Mouse (Mus musculus) erythroblast, embryonic 14.5 days (primary cell): Measurements from ENCODE around the gene Rap1gap2. TPM values are rescaled to one million over a fixed set of nuclear protein-coding genes. Genes with fewer than 3 reads are reported as not detected.

Experiments used
- H3K27me3 ChIP-seq: 2 replicates; pipeline ENCODE4 v1.6.1; 2012; ENCODE audit warnings: inconsistent platforms; ENCODE audit not compliant: control insufficient read depth
- H3K36me3 ChIP-seq: 2 replicates; pipeline ENCODE4 v1.6.1; 2012; ENCODE audit warnings: mild to moderate bottlenecking, inconsistent platforms; ENCODE audit not compliant: control insufficient read depth
- H3K4me1 ChIP-seq: 2 replicates; pipeline ENCODE4 v1.6.1; 2012; ENCODE audit warnings: inconsistent platforms; ENCODE audit not compliant: control insufficient read depth
- H3K4me3 ChIP-seq: replicated peaks from 2 replicates; pipeline ENCODE3; 2012; ENCODE audit warnings: moderate library complexity, mild to moderate bottlenecking, inconsistent platforms
- H3K9me3 ChIP-seq: 2 replicates; pipeline ENCODE4 v1.6.1; 2012; ENCODE audit warnings: low read length, inconsistent platforms, mixed read lengths; ENCODE audit not compliant: control insufficient read depth
- GATA1 ChIP-seq: IDR thresholded peaks from 2 replicates; pipeline ENCODE4 v1.6.1; 2012; ENCODE audit warnings: low read length, inconsistent platforms, mixed read lengths
- TAL1 ChIP-seq: IDR thresholded peaks from 3 replicates; pipeline ENCODE4 v1.6.1; 2012; ENCODE audit warnings: low read length, inconsistent platforms, mixed read lengths
- polyA plus RNA-seq: library from polyadenylated mRNA; stranded (reverse); fragments of >175 nt; gene quantifications from 2 replicates; pipeline ENCODE4 v1.2.3, GENCODE M21; 2012

Rap1gap2 gene
- polyA plus RNA-seq, 1 experiment, result 0.03 TPM

DNA sequence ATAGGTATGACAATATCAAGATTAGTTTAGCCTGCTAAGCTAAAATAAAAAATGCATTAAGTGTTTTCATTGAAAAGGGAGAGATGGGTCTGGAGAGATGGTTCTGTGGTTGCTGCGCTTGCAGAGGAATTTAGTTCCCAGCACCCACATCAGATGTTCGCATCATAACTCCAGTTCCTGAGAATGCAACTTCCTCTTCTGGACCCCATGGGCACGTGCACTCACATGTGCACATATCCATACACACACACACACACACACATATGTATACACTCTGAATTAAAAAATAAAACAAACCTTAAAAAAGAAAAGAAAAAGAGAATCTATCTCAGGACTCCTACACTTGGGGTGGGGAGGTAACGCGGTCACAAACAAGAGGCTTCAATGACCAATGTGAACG is 188.7 kb downstream of the Rap1gap2 start:
- Histone ChIP-seq H3K36me3 (no peaks in the 10 kb centered on the region), H3K4me3 (no peak overlapping the region), H3K27me3 (no peaks in the 10 kb centered on the region), H3K4me1 (no peaks in the 10 kb centered on the region), H3K9me3 (no peaks in the 10 kb centered on the region)
- TF ChIP-seq TAL1, result no peak
- TF ChIP-seq GATA1, result no peak

DNA sequence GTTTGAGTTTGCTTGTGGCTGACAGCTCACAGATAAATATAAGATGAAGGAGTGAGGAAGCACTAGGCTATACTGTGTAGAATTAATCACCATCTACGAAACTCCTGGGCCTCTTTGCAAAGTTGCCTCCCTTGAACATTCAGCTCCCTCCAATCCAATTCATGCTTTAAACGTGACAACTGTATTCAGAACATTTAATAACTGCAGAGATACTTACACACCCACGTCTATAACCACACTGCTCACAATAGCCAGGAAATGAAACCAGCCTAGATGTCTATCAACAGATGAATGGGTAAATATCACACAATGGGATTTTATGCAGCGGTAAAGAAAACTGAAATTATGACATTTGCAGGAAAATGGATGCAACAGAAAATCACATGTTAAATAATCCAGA is 189.6 kb downstream of the Rap1gap2 start:
- Histone ChIP-seq H3K4me3 (no peak overlapping the region), H3K36me3 (no peaks in the 10 kb centered on the region), H3K9me3 (no peaks in the 10 kb centered on the region), H3K27me3 (no peaks in the 10 kb centered on the region), H3K4me1 (no peaks in the 10 kb centered on the region)
- TF ChIP-seq GATA1 (no peak), TAL1 (no peak)

DNA sequence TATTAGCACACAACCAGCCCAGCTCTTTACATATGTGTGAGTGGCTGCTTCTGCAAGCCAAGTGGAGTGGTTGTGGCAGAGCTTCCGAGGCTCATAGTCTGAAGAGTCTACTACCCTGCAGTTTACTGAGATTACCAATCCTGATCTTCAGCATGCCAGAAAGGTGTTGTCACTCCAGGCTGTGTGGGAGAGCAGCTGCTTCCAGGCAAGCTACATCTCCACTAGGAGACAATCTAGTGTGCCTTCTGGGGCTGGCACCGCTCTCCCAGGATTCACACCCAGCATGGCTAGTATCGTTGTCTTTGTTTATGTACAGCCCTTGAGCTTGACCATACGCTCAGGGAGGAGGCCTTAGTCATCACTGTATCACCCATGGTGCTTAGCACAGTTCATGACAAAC is 191.1 kb downstream of the Rap1gap2 start:
- H3K36me3 ChIP-seq, result no peaks in the 10 kb centered on the region
- no peak for TF ChIP-seq TAL1
- TF ChIP-seq GATA1, result no peak
- H3K4me3 ChIP-seq, result no peak overlapping the region
- H3K9me3 ChIP-seq, result no peaks in the 10 kb centered on the region
- no peaks in the 10 kb centered on the region for H3K27me3 ChIP-seq
- no peaks in the 10 kb centered on the region for H3K4me1 ChIP-seq

DNA sequence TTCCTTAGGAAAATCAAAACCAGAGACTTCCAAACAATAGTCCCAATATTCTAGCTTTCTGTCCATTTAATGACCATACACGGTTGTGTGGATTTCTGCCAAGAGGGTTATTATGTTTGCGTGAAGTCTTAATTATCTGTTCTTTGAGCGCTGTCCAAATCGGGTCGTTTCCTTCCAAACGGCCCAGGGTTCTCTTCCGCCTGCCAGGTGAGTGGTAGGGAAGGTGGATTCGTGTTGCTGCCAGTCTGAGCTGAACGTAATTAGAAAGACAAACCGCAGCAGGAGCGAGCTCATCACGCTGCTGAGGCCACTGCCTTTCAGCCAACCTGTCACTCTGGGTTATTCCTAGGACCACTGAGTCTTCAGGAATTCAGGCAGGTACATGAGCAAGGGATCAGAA is 195.0 kb downstream of the Rap1gap2 start:
- TF ChIP-seq GATA1 (no peak), TAL1 (no peak)
- Histone ChIP-seq H3K4me1 (no peaks in the 10 kb centered on the region), H3K36me3 (no peaks in the 10 kb centered on the region), H3K4me3 (no peak overlapping the region), H3K27me3 (no peaks in the 10 kb centered on the region), H3K9me3 (no peaks in the 10 kb centered on the region)

DNA sequence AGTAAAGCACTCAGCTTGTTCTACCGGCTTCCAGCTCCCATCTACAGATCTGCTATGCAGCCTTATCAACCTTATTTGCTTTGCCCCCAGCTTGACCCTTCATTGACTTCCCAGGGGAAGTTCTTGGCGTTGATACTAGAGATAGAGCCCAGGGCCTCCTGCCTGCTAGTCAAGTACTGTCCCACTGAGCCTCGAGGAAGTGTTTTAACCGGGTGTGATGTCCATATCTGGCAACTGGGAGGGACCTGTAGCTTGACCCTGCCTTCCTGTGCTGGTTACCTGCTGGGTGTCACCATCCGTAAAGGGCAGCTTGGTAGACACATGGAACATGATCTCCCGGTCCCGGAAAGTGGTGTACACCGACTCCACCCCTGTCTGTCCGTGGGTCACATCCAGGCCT is 196.6 kb downstream of the Rap1gap2 start:
- H3K4me3 ChIP-seq, result no peak overlapping the region
- H3K27me3 ChIP-seq, result no peaks in the 10 kb centered on the region
- no peaks in the 10 kb centered on the region for H3K36me3 ChIP-seq
- H3K4me1 ChIP-seq, result no peaks in the 10 kb centered on the region
- TF ChIP-seq GATA1 (no peak), TAL1 (no peak)
- no peaks in the 10 kb centered on the region for H3K9me3 ChIP-seq

DNA sequence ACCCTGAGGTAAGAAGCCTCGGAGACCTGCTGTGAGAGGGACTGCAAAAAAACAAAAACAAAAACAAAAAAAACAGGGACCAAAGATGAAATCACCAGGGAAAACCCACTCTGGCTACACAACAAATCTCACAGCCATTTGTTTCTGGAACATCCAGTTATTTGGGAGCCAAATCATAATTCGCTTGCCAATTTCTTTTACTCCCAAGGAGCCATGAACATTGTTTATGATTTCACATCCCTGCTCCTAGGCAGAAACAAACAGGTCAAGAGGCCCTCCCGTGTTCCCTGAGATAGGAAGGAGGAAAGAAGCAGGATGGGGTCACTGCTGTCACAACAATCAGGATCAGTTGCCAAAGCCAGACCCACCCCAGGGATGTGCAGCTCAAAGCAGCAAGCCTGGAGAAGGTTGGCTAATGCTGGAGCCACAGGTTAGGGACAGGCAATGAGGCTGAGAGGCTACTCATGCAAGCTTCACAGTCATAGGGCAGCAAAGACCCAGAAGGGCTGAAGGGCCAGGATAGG is 197.2 kb downstream of the Rap1gap2 start:
- Histone ChIP-seq H3K36me3 (no peaks in the 10 kb centered on the region), H3K27me3 (no peaks in the 10 kb centered on the region), H3K4me1 (no peaks in the 10 kb centered on the region), H3K9me3 (no peaks in the 10 kb centered on the region), H3K4me3 (no peak overlapping the region)
- TF ChIP-seq TAL1 (no peak), GATA1 (no peak)

DNA sequence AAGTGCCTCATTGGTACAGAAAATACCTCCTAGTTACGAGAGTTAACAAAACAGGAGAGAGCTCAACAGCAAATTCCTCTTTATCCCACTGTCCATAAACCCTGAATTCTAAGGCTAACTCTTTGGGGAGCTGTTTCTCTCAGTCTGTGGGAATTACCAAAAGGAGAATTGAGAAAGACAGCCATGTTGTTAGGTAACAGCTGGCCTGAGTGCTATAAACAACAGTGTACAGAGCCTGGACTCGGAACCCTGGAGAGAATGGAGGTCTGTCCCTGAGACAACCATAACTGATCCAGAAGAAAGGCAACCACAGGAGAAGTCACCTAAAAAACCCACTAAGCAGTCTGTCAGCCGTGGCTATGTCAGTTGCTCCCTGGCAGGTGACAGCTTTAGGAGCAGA is 198.3 kb downstream of the Rap1gap2 start:
- Histone ChIP-seq H3K27me3 (no peaks in the 10 kb centered on the region), H3K36me3 (no peaks in the 10 kb centered on the region), H3K4me1 (no peaks in the 10 kb centered on the region), H3K9me3 (no peaks in the 10 kb centered on the region), H3K4me3 (no peak overlapping the region)
- no peak for TF ChIP-seq TAL1
- TF ChIP-seq GATA1, result no peak

DNA sequence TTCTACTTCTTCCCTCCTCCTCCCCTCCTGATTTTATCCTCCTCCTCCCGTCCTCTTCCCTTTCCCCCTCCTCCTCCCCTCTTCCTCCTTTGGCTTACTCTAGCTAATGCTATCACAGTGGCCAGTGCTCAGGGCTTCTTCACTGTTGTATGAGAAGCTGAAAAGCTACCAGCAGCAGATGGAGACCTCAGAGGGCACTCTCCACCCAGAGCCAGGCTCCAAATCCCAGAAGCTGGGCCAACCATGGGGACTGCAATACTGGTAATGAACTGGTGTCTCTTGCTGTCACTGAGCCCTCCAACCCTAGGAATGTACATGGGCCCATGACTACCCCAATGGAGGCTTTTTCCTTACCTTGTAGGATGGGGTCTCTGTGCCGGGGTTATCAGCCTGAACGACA is 198.8 kb downstream of the Rap1gap2 start:
- no peaks in the 10 kb centered on the region for H3K9me3 ChIP-seq
- TF ChIP-seq GATA1 (no peak), TAL1 (no peak)
- no peaks in the 10 kb centered on the region for H3K27me3 ChIP-seq
- H3K4me1 ChIP-seq, result no peaks in the 10 kb centered on the region
- H3K36me3 ChIP-seq, result no peaks in the 10 kb centered on the region
- H3K4me3 ChIP-seq, result no peak overlapping the region

DNA sequence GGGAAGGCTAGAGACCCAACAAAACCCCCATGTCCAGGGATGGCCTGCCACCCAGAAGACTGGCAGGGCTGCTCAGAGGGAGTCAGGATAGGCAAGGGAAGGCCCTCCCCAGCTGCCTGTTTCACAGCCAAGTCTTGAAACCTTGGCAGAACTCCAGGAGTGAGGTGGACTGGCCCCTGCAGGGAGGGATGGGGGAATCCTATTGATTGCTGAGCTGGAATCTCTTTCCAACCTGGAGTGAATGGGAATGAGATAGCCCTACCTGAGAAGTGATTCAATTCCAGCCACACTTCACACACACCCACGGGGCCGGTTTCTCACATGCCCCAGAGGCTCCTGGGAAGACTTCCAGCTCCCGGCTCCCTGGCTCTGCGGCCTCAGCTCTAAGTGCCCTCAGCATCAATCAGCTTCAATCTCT is 200.9 kb downstream of the Rap1gap2 start:
- TF ChIP-seq TAL1 (no peak), GATA1 (no peak)
- Histone ChIP-seq H3K9me3 (no peaks in the 10 kb centered on the region), H3K4me3 (no peak overlapping the region), H3K4me1 (no peaks in the 10 kb centered on the region), H3K27me3 (no peaks in the 10 kb centered on the region), H3K36me3 (no peaks in the 10 kb centered on the region)

DNA sequence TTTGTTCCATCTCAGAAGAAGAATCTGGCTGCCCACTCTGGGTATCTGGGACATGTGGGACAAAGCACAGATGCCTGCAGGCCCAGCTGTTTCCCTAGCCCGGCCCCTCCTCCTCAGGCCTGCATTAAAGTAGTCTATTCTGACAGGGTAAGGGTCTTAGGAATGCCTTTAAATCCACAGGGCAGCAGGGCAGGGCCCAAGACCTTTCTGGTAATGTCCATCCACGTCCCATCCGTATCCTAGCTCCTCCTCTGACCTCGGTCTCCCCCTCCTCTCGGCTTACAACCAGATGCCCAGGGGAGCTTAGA is 201.3 kb downstream of the Rap1gap2 start:
- H3K36me3 ChIP-seq, result no peaks in the 10 kb centered on the region
- no peak overlapping the region for H3K4me3 ChIP-seq
- H3K4me1 ChIP-seq, result no peaks in the 10 kb centered on the region
- TF ChIP-seq TAL1 (no peak), GATA1 (no peak)
- H3K9me3 ChIP-seq, result no peaks in the 10 kb centered on the region
- H3K27me3 ChIP-seq, result no peaks in the 10 kb centered on the region
